Mouse (Mus musculus) MEL (cell line): Measurements from ENCODE around the gene Iqch. TPM values are rescaled to one million over a fixed set of nuclear protein-coding genes. Genes with fewer than 3 reads are reported as not detected.

Experiments used
- DNase-seq: peaks from one replicate; pipeline ENCODE4 v3.0.0; 2011; ENCODE audit warnings: low read depth, low spot score
- H3K27ac ChIP-seq: 2 replicates; pipeline ENCODE4 v1.5.1; 2012; ENCODE audit warnings: low read depth, mild to moderate bottlenecking, control low read depth, low read length, moderate library complexity; ENCODE audit not compliant: control insufficient read depth
- H3K27me3 ChIP-seq, 2 experiments: fragments of 150-350 bp in 1 of 2; sonication (generic) in 1 of 2; 2 replicates each; pipeline ENCODE4 v1.6.1; 2012; ENCODE audit warnings: low read length in 2 of 2, mild to moderate bottlenecking in 2 of 2, improper control_type of control experiment in 1 of 2, moderate library complexity in 1 of 2; ENCODE audit not compliant: insufficient read depth in 2 of 2, control insufficient read depth in 1 of 2
- H3K36me3 ChIP-seq, 2 experiments: 2 replicates each; pipeline ENCODE4 v1.6.1; 2012 to 2014; ENCODE audit warnings: low read length in 2 of 2, improper control_type of control experiment in 1 of 2, inconsistent platforms in 1 of 2, mild to moderate bottlenecking in 1 of 2; ENCODE audit not compliant: insufficient read depth in 2 of 2, control insufficient read depth in 1 of 2
- H3K4me1 ChIP-seq, 2 experiments: fragments of 150-350 bp in 1 of 2; sonication (generic) in 1 of 2; 2 replicates each; pipeline ENCODE4 v1.6.1; 2012; ENCODE audit warnings: low read length in 2 of 2, improper control_type of control experiment in 1 of 2, mild to moderate bottlenecking in 1 of 2; ENCODE audit not compliant: insufficient read depth in 2 of 2, control insufficient read depth in 1 of 2
- H3K4me3 ChIP-seq, 2 experiments: fragments of 150-350 bp in 1 of 2; sonication (generic) in 1 of 2; 2 replicates each; pipeline ENCODE4 v1.5.1; 2012; ENCODE audit warnings: low read depth in 2 of 2, low read length in 2 of 2, mild to moderate bottlenecking in 2 of 2, moderate library complexity in 2 of 2, control low read depth in 1 of 2, improper control_type of control experiment in 1 of 2; ENCODE audit not compliant: control insufficient read depth in 1 of 2, insufficient read depth in 1 of 2
- H3K79me2 ChIP-seq: 2 replicates; pipeline ENCODE4 v1.6.1; 2012; ENCODE audit warnings: mild to moderate bottlenecking, low read length, moderate library complexity; ENCODE audit not compliant: control insufficient read depth, poor library complexity, insufficient read depth
- H3K9ac ChIP-seq: 2 replicates; pipeline ENCODE4 v1.6.1; 2012; ENCODE audit warnings: low read depth, mild to moderate bottlenecking, control low read depth, low read length, moderate library complexity; ENCODE audit not compliant: control insufficient read depth, poor library complexity, severe bottlenecking
- H3K9me3 ChIP-seq: fragments of 150-350 bp; sonication (generic); replicated peaks from 2 replicates; pipeline ENCODE4 v1.6.1; 2012; ENCODE audit warnings: mild to moderate bottlenecking, low read length, improper control_type of control experiment, moderate library complexity; ENCODE audit not compliant: insufficient read depth
- BHLHE40 ChIP-seq: IDR thresholded peaks from 2 replicates; pipeline ENCODE4 v1.6.1; 2012; ENCODE audit warnings: low read depth, mild to moderate bottlenecking, inconsistent platforms, low read length, improper control_type of control experiment, borderline replicate concordance
- CHD1 ChIP-seq: IDR thresholded peaks from 2 replicates; pipeline ENCODE4 v1.6.1; 2012; ENCODE audit warnings: low read depth, mild to moderate bottlenecking, inconsistent platforms, low read length, improper control_type of control experiment
- CTCF ChIP-seq, 3 experiments: IDR thresholded peaks in 2 of 3; conservative IDR thresholded peaks in 1 of 3; 2 replicates each; pipeline ENCODE4 v1.5.1; 2011 to 2012; ENCODE audit warnings: low read length in 3 of 3, low read depth in 2 of 3, mild to moderate bottlenecking in 2 of 3, improper control_type of control experiment in 1 of 3, inconsistent platforms in 1 of 3, mixed read lengths in 1 of 3, moderate library complexity in 1 of 3; ENCODE audit not compliant: control insufficient read depth in 1 of 3, insufficient read depth in 1 of 3, poor library complexity in 1 of 3, severe bottlenecking in 1 of 3
- EP300 ChIP-seq, 2 experiments: IDR thresholded peaks; 2 replicates each; pipeline ENCODE4 v1.6.1; 2011; ENCODE audit warnings: improper control_type of control experiment in 2 of 2, low read length in 2 of 2, low read depth in 1 of 2, mild to moderate bottlenecking in 1 of 2
- GABPA ChIP-seq: IDR thresholded peaks from 2 replicates; pipeline ENCODE4 v1.6.1; 2012; ENCODE audit warnings: low read depth, mild to moderate bottlenecking, inconsistent platforms, low read length, improper control_type of control experiment, moderate library complexity
- GATA1 ChIP-seq: IDR thresholded peaks from 2 replicates; pipeline ENCODE4 v1.6.1; 2011; ENCODE audit warnings: low read depth, low read length, improper control_type of control experiment
- HCFC1 ChIP-seq: IDR thresholded peaks from 2 replicates; pipeline ENCODE4 v1.6.1; 2012; ENCODE audit warnings: low read depth, mild to moderate bottlenecking, inconsistent platforms, low read length, improper control_type of control experiment, moderate library complexity
- JUND ChIP-seq: IDR thresholded peaks from 2 replicates; pipeline ENCODE4 v1.6.1; 2011; ENCODE audit warnings: low read depth, mild to moderate bottlenecking, improper control_type of control experiment, low read length
- KAT2A ChIP-seq: conservative IDR thresholded peaks from 2 replicates; pipeline ENCODE4 v1.6.1; 2012; ENCODE audit warnings: low read depth, low read length, improper control_type of control experiment, inconsistent platforms
- MAFK ChIP-seq: IDR thresholded peaks from 2 replicates; pipeline ENCODE4 v1.6.1; 2011; ENCODE audit warnings: low read depth, mild to moderate bottlenecking, low read length, improper control_type of control experiment, borderline replicate concordance
- MAX ChIP-seq: IDR thresholded peaks from 2 replicates; pipeline ENCODE4 v1.6.1; 2011; ENCODE audit warnings: low read length, improper control_type of control experiment
- MAZ ChIP-seq: IDR thresholded peaks from 2 replicates; pipeline ENCODE4 v1.6.1; 2012; ENCODE audit warnings: low read depth, mild to moderate bottlenecking, inconsistent platforms, low read length, improper control_type of control experiment
- MEF2A ChIP-seq: IDR thresholded peaks from 2 replicates; pipeline ENCODE4 v1.6.1; 2014; ENCODE audit warnings: low read depth, mild to moderate bottlenecking, inconsistent platforms, low read length, improper control_type of control experiment; ENCODE audit not compliant: poor library complexity, insufficient replicate concordance, severe bottlenecking; ENCODE audit errors: extremely low read depth
- NELFE ChIP-seq: IDR thresholded peaks from 2 replicates; pipeline ENCODE4 v1.6.1; 2011; ENCODE audit warnings: low read depth, low read length, improper control_type of control experiment
- NRF1 ChIP-seq: IDR thresholded peaks from 2 replicates; pipeline ENCODE4 v1.6.1; 2014; ENCODE audit warnings: low read depth, mild to moderate bottlenecking, inconsistent platforms, low read length, improper control_type of control experiment, moderate library complexity; ENCODE audit not compliant: poor library complexity, insufficient read depth, severe bottlenecking
- POLR2AphosphoS2 ChIP-seq: IDR thresholded peaks from 2 replicates; pipeline ENCODE4 v1.6.1; 2011; ENCODE audit warnings: low read length, improper control_type of control experiment
- POLR2AphosphoS5 ChIP-seq: IDR thresholded peaks from 2 replicates; pipeline ENCODE4 v1.6.1; 2012; ENCODE audit warnings: low read depth, borderline replicate concordance, mild to moderate bottlenecking, inconsistent platforms, low read length, moderate library complexity, mixed read lengths
- RAD21 ChIP-seq: IDR thresholded peaks from 2 replicates; pipeline ENCODE4 v1.6.1; 2011; ENCODE audit warnings: mild to moderate bottlenecking, low read depth, low read length, improper control_type of control experiment
- SMC3 ChIP-seq: IDR thresholded peaks from 2 replicates; pipeline ENCODE4 v1.6.1; 2011; ENCODE audit warnings: low read depth, low read length, improper control_type of control experiment
- TAL1 ChIP-seq: IDR thresholded peaks from 2 replicates; pipeline ENCODE4 v1.6.1; 2012; ENCODE audit warnings: mild to moderate bottlenecking, inconsistent platforms, low read length, moderate library complexity, mixed read lengths
- TCF12 ChIP-seq: IDR thresholded peaks from 2 replicates; pipeline ENCODE4 v1.6.1; 2014; ENCODE audit warnings: low read depth, mild to moderate bottlenecking, inconsistent platforms, low read length, improper control_type of control experiment, moderate library complexity
- USF1 ChIP-seq: IDR thresholded peaks from 2 replicates; pipeline ENCODE4 v1.6.1; 2014; ENCODE audit warnings: low read depth, mild to moderate bottlenecking, inconsistent platforms, low read length, improper control_type of control experiment, moderate library complexity
- ZNF384 ChIP-seq: IDR thresholded peaks from 2 replicates; pipeline ENCODE4 v1.6.1; 2012; ENCODE audit warnings: low read depth, mild to moderate bottlenecking, inconsistent platforms, low read length, improper control_type of control experiment
- polyA plus RNA-seq, 2 experiments: library from polyadenylated mRNA; stranded (reverse) in 1 of 2; unstranded in 1 of 2; fragments of >175 nt in 1 of 2; fragments of >200 nt in 1 of 2; gene quantifications; 2 replicates each; pipeline versions ENCODE4 v1.2.1 to v1.2.4; 2012; ENCODE audit warnings: low replicate concordance in 2 of 2, low read depth in 1 of 2; ENCODE audit not compliant: insufficient read length in 2 of 2, insufficient read depth in 1 of 2, missing spikeins in 1 of 2
- total RNA-seq: library from RNA; depleted of rRNA; stranded (reverse); fragments of 300-350 nt; gene quantifications from 2 replicates; pipeline ENCODE4 v1.2.3, GENCODE M21; 2012

Iqch gene
- total and polyA plus RNA-seq, 3 experiments, result not detected

- Histone ChIP-seq H3K36me3 (no peaks in the 10 kb centered on the region), H3K4me1 (no peaks in the 10 kb centered on the region), H3K9me3 (no peaks in the 10 kb centered on the region), H3K79me2 (no peaks in the 10 kb centered on the region), H3K4me3 (no peak overlapping the region), H3K27ac (no peak overlapping the region), H3K9ac (no peak overlapping the region), H3K27me3 (peaks cover 5 to 20% of the 10 kb centered on the region in 2 experiments)
- TF ChIP-seq USF1 (no peak), POLR2AphosphoS5 (no peak), CTCF (IDR thresholded peaks at IDR 0.05 in 2 of 3, conservative IDR thresholded peaks at IDR 0.05 in 1 of 3; ENCODE audit: control insufficient read depth in 1 of 3, insufficient read depth in 1 of 3, low read depth in 2 of 3, low read length in 3 of 3, poor library complexity in 1 of 3, severe bottlenecking in 1 of 3) (no peak), EP300 (IDR thresholded peaks at IDR 0.05; ENCODE audit: low read depth in 1 of 2, low read length in 2 of 2) (no peak), RAD21 (no peak)
- no peak for DNase-seq
Observed at GRCm38 (mm10) chr9:63537489-63537888, 64.8 kb downstream of the Iqch start.

DNA sequence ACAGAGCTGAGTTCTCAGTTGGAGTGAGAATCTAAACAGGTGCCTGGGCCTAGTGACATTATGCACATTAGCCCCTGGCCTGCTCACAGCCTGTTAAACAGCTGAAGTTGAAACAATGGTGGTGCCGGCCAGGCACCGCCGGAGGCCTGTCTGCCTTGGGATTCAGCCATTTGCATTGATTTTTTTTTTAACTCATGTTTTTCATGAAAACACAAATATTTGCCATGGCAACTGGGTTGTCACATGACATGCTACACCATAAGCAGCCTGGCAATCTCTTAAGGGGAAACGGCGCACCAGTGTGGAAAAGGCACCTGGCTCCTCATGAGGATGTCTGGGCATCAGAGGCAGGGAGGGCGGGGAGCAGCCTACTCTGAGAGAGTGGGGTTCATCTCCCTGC lies 67.3 kb downstream of the Iqch start:
- no peaks in the 10 kb centered on the region for H3K79me2 ChIP-seq

DNA sequence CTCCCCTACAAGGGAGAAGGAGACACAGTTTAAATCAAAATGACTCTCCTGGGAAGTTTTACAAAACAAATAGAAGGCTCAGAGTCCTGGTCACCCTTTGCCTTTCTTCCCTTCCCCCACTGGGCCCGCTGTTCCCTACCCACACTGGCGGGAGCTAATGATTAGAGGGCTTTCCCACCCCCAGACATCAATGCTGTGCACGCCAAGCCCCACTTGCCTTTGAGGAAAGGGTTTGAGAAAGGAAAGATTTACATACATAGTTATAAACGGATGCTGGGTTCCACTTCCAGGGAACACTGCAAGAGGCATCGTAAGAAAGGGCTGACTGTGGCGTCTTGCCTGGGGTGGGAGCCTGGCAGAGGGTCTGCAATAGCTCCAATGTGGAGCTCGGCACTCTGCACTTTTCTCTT lies 67.9 kb downstream of the Iqch start:
- Histone ChIP-seq H3K27ac (no peak overlapping the region), H3K9ac (no peak overlapping the region), H3K4me3 (no peak overlapping the region), H3K27me3 (peaks cover 9 to 15% of the 10 kb centered on the region in 2 experiments), H3K79me2 (no peaks in the 10 kb centered on the region), H3K9me3 (no peaks in the 10 kb centered on the region), H3K36me3 (no peaks in the 10 kb centered on the region), H3K4me1 (no peaks in the 10 kb centered on the region)
- no peak for DNase-seq
- TF ChIP-seq NELFE (no peak), MAFK (no peak), POLR2AphosphoS2 (no peak), MAZ (no peak), TCF12 (no peak), MAX (no peak), JUND (no peak), POLR2AphosphoS5 (no peak), TAL1 (no peak), CHD1 (no peak), KAT2A (no peak), EP300 (IDR thresholded peaks at IDR 0.05; ENCODE audit: low read depth in 1 of 2, low read length in 2 of 2) (no peak), USF1 (no peak), NRF1 (no peak), ZNF384 (no peak), GATA1 (no peak), SMC3 (no peak), BHLHE40 (no peak)

More for the DNA sequence above, 67.3 kb downstream of the Iqch start:
- DNase-seq, result no peak
- no peaks in the 10 kb centered on the region for H3K4me1 ChIP-seq
- H3K9ac ChIP-seq, result no peak overlapping the region
- no peaks in the 10 kb centered on the region for H3K9me3 ChIP-seq
- peaks cover 6 to 11% of the 10 kb centered on the region in 2 experiments for H3K27me3 ChIP-seq
- H3K4me3 ChIP-seq, result no peak overlapping the region
- H3K36me3 ChIP-seq, result no peaks in the 10 kb centered on the region
- TF ChIP-seq MEF2A, result no peak
- no peak for TF ChIP-seq HCFC1
- TF ChIP-seq GABPA, result no peak
- TF ChIP-seq, all 39 proteins: peak for 0
- no peak overlapping the region for H3K27ac ChIP-seq
